Mouse (Mus musculus): ENCODE data around the gene Trpc3. TPM values are rescaled to one million over a fixed set of nuclear protein-coding genes. Genes with fewer than 3 reads are reported as not detected.
"Not testable (repeated sequence)": the region's sequence is repeated elsewhere in the genome, so short reads cannot be mapped to it uniquely, and the experiment has no call there.

The Trpc3 gene
- 7.9 and 8.8 TPM in 2 replicates for polyA plus RNA-seq (2015; fragmentation: Nextera tagmentation; extraction: Ambion mirVana)

DNA sequence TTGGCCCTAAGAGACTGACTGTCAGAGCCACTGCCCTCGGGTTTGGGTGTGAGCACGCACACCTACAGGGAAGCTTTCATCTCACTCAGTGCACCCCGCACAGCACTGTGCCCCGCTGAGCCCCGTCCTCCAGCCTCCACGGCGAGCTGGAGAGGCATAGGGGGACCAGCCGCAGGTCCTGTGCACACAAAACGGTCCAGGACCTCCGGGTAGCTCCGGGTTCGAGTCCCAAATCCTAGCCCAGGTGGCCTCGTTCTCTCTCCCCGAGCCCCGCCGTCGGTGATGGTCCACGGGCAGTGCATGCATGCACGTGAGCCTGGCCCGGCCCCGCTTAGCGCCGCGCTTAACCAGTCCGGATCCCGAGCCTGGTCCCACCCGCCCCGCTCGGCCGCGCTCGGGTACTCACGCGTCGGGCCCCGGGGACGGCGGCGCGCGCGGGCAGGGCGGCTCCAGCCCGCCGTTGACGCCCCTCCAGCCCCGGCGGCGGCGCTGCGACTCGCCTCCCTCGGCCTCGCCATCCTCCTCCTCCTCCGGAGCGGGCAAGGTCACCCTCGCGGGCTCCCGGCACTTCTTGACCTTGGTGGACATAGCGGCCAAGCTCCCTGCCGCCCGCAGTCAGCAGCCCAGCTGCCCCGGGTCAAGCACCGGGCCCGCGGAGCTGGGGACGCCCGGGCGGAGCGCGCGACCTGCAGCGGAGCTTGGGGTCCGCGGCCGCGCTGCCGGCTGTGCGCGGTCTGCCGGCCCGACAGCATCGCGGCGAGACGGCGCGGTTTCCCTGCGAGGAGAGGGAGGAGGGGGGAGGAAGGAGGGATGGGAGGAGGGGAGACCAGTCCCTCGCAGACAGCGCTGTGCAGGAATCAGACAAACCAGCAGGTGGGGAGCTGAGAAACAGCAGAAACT lies at the start of gene Trpc3:
Gene Trpc3, minus strand, starts transcription at position 776 of the 900 bp plus-strand sequence.
- peak; percentile 96 for ATAC-seq (replicated peaks)
- H3K27ac ChIP-seq = peak within 1 kb of the TSS; percentile 69
- H3K4me3 ChIP-seq = peak within 1 kb of the TSS; percentile 64
- WGBS = under 1% methylated on average over 87 of the region's 91 CpGs
- H3K4me2 ChIP-seq = peak within 1 kb of the TSS; percentile 60
- H3K4me1 ChIP-seq = peaks cover 15% of the 10 kb centered on the region
- H3K9me3 ChIP-seq = no peaks in the 10 kb centered on the region
- H3K9ac ChIP-seq = peak within 1 kb of the TSS; percentile 61
- 0 out of 2 replicates have a peak, but pooled peaks cover 2% of the 10 kb centered on the region for H3K27me3 ChIP-seq (replicated peaks)
- H3K36me3 ChIP-seq (replicated peaks) = no peaks in the 10 kb centered on the region

DNA sequence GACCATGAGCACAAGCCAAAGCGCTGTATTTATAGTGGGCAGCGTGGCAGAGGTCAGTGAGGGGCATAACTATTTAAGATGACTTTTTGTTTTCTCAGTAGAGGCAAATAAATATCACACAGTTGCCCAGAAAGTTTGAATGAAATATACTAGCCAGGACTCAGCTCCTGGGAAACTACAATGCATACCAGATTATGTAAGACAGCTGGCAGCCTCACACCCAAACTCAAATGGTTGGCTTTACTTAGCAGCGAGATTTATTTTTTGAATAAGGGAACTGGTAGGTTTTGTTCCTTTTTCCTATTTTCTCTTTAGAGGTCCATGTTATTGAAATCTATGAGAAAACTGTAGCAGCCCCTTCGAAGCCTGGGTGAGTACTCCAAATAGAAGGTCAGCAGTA lies 48.1 kb upstream of the Trpc3 start:
- no peak overlapping the region for H3K4me3 ChIP-seq
- H3K4me1 ChIP-seq = no peaks in the 10 kb centered on the region
- no peak for ATAC-seq (replicated peaks)
- no peaks in the 10 kb centered on the region for H3K9me3 ChIP-seq
- no peak overlapping the region for H3K4me2 ChIP-seq
- WGBS = 78% methylated on average over 4 of the region's 4 CpGs
- no peaks in the 10 kb centered on the region for H3K27me3 ChIP-seq (replicated peaks)
- H3K27ac ChIP-seq = no peak overlapping the region
- H3K9ac ChIP-seq = no peak overlapping the region
- no peaks in the 10 kb centered on the region for H3K36me3 ChIP-seq (replicated peaks)

DNA sequence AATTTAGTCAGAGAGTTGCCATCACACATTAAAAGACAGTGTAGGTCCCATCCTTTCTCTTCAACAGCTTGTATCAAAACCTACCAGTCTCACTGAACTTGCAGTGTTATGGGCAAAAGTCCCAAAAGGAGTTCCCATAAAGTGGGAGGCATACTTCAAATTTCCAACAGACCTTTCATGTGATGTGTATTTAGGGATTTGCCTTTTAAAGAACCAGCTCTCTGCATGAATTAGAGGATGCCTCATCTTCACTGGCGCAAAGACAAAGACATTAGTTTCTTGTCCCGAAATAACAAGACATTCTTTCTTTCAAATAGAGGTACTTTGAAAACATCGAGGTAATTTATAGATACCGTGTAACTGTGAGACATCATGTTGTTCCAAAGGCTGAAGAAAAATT lies 43.1 kb upstream of the Trpc3 start:
- Histone ChIP-seq H3K4me1 (no peaks in the 10 kb centered on the region), H3K27me3 (replicated peaks) (no peaks in the 10 kb centered on the region), H3K4me2 (no peak overlapping the region), H3K4me3 (no peak overlapping the region), H3K9ac (no peak overlapping the region), H3K9me3 (no peaks in the 10 kb centered on the region), H3K36me3 (replicated peaks) (no peaks in the 10 kb centered on the region), H3K27ac (no peak overlapping the region)
- WGBS = 94% methylated on average over 4 of the region's 4 CpGs
- no peak for ATAC-seq (replicated peaks)

DNA sequence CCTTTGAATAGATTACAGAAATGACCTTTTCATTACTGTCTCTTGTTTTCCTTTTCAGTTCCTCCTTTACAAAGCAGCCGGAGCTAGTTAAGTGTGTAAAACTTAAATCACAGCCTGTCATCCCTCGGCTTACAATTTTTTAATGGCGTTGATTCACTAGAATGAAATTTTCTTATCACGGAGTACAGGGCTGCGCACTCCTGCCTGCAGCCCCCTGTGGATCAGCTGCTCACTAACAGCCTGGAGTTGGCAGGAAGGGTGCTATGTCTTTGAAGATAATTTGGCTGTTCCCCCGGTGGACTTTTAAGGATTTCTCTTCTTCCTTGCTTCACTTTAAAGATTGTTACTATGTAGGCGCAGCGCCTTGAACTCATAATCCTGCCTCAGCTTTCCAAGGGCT lies 36.6 kb upstream of the Trpc3 start:
- Histone ChIP-seq H3K27ac (no peak overlapping the region), H3K27me3 (replicated peaks) (no peaks in the 10 kb centered on the region), H3K4me1 (no peaks in the 10 kb centered on the region), H3K36me3 (replicated peaks) (no peaks in the 10 kb centered on the region), H3K9me3 (no peaks in the 10 kb centered on the region), H3K4me3 (no peak overlapping the region), H3K9ac (no peak overlapping the region), H3K4me2 (no peak overlapping the region)
- WGBS = 62% methylated on average over 8 of the region's 8 CpGs
- ATAC-seq (replicated peaks) = no peak

DNA sequence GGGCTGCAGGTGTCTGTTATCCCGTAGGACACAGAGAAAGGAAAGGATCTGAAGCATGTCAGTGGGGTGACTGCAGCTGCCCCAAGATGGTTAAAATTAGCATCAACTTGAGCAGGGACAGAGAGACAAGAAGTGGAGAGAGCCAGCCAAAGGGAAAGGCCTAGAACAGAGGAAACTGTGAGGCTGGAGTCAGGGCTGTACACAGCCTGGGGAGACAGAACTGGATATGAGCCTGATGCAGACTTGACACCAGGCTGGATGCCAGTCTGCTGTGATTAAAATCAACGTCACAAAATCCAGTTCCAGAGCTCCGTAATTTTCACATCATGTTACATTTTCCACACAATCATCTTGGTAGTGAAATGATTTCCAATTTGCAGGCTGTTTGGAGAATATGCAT lies 31.9 kb upstream of the Trpc3 start:
- Histone ChIP-seq H3K4me2 (no peak overlapping the region), H3K4me3 (no peak overlapping the region), H3K27ac (no peak overlapping the region), H3K9ac (no peak overlapping the region), H3K36me3 (replicated peaks) (no peaks in the 10 kb centered on the region), H3K27me3 (replicated peaks) (no peaks in the 10 kb centered on the region), H3K9me3 (no peaks in the 10 kb centered on the region), H3K4me1 (no peaks in the 10 kb centered on the region)
- 77% methylated on average over 3 of the region's 3 CpGs for WGBS
- no peak for ATAC-seq (replicated peaks)

DNA sequence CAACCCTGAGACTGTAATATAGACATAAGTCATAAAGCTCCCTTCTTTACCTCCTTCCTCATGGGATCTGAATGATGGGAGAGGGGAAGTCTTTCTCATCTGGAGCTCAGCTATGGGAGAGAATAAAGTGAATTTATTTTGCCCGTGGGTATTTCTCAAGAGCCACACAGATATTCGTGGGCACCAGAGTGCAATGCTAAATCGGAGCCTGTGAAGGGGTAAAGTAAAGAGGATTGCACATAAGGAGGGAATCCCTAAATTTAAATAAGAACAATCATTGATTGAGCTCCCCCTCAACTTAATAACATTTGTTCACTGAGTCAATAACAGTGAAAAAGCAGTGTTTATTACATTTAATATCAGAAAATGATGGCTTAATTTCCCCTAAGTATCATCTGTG lies 19.6 kb upstream of the Trpc3 start:
- no peaks in the 10 kb centered on the region for H3K4me1 ChIP-seq
- 72% methylated on average over 3 of the region's 3 CpGs for WGBS
- H3K9ac ChIP-seq = no peak overlapping the region
- H3K27me3 ChIP-seq (replicated peaks) = no peaks in the 10 kb centered on the region
- H3K36me3 ChIP-seq (replicated peaks) = no peaks in the 10 kb centered on the region
- no peak for ATAC-seq (replicated peaks)
- H3K4me3 ChIP-seq = no peak overlapping the region
- H3K9me3 ChIP-seq = no peaks in the 10 kb centered on the region
- H3K27ac ChIP-seq = no peak overlapping the region
- H3K4me2 ChIP-seq = no peak overlapping the region

DNA sequence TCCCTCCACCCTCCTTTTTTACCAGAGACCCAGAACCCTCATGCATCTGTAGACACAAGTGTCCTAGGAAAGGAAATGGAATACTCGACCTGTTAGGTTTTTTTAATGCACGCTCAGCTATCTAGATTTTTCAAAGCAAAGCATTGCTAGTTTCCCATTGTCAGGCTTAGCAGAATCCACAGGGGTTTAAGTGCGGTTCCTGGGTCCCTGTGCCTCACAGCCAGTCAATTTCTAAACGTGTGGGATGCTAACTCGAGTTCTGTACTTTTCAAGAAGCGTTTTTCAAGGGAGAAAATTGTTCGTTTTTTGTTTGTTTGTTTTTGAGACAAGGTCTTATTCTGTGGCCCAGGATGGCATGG lies 304 bp upstream of the Trpc3 start:
- Histone ChIP-seq H3K27ac (peak overlapping the region; percentile 69; the same call in 1 of the 2 replicates), H3K9ac (peak overlapping the region; percentile 61; the same call in 1 of the 2 replicates), H3K36me3 (replicated peaks) (no peaks in the 10 kb centered on the region), H3K4me2 (peak overlapping the region; percentile 60), H3K4me3 (peak overlapping the region; percentile 64), H3K27me3 (replicated peaks) (0 out of 2 replicates have a peak, but pooled peaks cover 2% of the 10 kb centered on the region), H3K9me3 (no peaks in the 10 kb centered on the region), H3K4me1 (peaks cover 15% of the 10 kb centered on the region)
- ATAC-seq (replicated peaks) = no peak; the same call in 1 of the 2 replicates
- 6% methylated on average over 7 of the region's 7 CpGs for WGBS

DNA sequence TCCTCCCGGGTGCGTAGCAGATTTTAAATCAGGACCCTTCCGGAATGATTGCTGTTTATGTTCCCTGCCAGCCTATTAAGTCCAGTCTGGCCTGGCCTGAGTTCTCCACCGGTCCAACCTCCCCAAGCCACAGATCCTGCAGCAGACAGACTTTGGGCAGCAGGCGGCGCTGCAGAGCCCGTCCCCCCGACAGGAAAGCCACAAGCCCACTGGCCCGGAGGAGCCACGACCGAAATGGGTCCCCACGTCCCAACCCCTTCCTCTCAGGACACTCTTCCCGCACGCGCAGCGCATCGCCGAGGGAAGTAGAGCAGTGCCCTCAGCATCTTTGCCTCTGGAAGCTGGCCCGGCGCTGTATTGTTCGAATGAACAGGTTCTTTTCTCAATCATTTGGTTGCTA lies 1.1 kb downstream of the Trpc3 start:
- Histone ChIP-seq H3K4me3 (peak overlapping the region; percentile 64), H3K9ac (peak overlapping the region; percentile 24; the same call in 1 of the 2 replicates), H3K4me2 (peak overlapping the region; percentile 60), H3K27ac (0 out of 2 replicates have a peak overlapping the region, but pooled peaks have one; percentile 69), H3K27me3 (replicated peaks) (0 out of 2 replicates have a peak, but pooled peaks cover 2% of the 10 kb centered on the region), H3K4me1 (peaks cover 15% of the 10 kb centered on the region), H3K36me3 (replicated peaks) (no peaks in the 10 kb centered on the region), H3K9me3 (no peaks in the 10 kb centered on the region)
- WGBS = 4% methylated on average over 21 of the region's 21 CpGs
- peak; percentile 70 for ATAC-seq (replicated peaks)

DNA sequence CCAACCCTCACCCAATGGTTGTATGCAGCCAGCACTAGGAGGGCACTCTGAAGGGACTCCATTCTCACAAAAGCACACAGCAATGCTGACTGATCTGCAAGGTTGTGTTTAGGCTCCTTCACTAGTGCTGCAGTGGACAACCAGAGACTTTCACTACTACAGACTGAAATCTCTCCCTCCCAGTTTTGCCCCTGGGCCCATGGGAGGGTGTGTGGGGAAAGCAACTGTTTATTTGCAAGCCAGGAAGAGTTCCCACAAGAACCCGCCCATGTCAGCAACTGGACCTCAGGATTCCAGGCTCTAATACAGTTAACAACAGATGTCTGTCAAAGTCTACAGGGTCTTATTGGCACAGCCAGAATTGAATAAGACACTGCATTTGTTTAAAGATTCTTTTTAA lies 14.1 kb downstream of the Trpc3 start:
- Histone ChIP-seq H3K27me3 (replicated peaks) (no peaks in the 10 kb centered on the region), H3K4me1 (no peaks in the 10 kb centered on the region), H3K9me3 (no peaks in the 10 kb centered on the region), H3K4me3 (no peak overlapping the region), H3K27ac (no peak overlapping the region), H3K9ac (no peak overlapping the region), H3K4me2 (no peak overlapping the region), H3K36me3 (replicated peaks) (no peaks in the 10 kb centered on the region)
- ATAC-seq (replicated peaks) = no peak
- 77% methylated on average over 1 of the region's 1 CpGs for WGBS

DNA sequence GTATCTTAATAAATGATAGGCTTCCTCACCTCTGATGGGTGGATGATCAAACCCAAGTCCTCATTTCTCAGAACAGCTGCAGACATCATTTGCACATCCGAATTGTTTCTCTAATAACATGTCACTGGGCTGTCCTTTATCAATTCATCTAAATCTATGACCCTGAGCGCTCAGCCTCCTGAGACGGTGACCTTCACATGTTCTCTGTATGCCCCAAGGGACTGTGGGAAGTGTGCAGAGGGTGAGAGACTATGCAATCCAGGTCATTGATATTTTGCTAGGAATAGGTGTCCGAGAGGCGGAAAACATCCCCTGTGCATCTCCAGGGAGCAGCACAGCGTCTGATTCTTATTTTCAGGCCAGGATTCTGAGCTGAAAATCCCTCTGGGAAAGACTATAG lies 22.2 kb downstream of the Trpc3 start:
- no peak overlapping the region for H3K4me2 ChIP-seq
- no peak overlapping the region for H3K4me3 ChIP-seq
- H3K27ac ChIP-seq = no peak overlapping the region
- H3K27me3 ChIP-seq (replicated peaks) = no peaks in the 10 kb centered on the region
- no peaks in the 10 kb centered on the region for H3K36me3 ChIP-seq (replicated peaks)
- H3K9ac ChIP-seq = no peak overlapping the region
- no peaks in the 10 kb centered on the region for H3K4me1 ChIP-seq
- no peaks in the 10 kb centered on the region for H3K9me3 ChIP-seq
- no peak for ATAC-seq (replicated peaks)
- WGBS = 78% methylated on average over 6 of the region's 6 CpGs

DNA sequence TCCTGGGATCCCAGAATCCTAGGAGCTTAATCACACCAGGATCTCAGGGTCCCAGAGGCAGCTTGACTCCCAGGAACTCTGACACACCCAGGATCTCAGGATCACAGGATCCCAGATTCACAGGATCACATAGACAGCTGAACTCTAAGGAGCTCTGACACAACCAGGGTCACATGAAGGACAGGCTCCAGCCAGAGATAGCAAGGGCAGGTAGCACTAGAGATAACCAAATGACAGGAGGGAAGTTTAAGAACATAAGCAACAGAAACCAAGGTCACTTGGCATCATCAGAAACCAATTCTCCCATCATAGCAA lies 44.8 kb downstream of the Trpc3 start:
- not testable (repeated sequence) for H3K27ac ChIP-seq; H3K27me3 ChIP-seq (replicated peaks); H3K36me3 ChIP-seq (replicated peaks); H3K9ac ChIP-seq; H3K4me2 ChIP-seq; H3K9me3 ChIP-seq; H3K4me3 ChIP-seq; H3K4me1 ChIP-seq; ATAC-seq (replicated peaks)

DNA sequence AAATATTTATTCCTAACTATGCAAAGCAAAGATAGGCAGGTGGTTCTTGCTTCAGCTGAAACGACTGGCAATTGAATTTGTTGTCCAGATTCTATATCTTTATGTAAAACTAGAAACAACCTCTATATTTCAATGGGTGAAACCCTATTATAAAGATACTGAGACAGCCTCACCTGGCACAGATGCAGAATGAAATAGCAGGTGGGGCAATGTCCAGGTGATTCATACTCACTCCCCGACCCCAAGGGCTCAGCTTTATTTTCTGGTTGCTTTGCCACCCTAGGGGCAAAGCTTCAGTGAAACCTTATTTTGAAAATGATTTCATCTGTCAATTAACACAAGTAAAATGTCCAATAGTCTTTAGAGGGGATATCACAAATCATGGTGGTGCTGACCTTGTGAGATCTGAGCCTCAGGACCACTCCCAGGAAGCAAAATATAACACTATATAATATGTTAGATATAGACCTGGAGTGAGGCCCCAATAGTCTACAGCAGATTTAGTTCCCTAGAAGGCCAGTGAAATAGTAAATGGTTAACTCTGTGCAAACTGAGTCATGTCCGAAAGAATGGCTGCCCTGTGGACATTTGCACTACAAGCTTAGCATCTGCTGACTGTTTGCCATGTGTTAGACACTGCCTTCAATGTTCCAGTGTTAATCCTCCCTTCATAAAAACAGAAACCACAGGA lies 45.3 kb downstream of the Trpc3 start:
- Histone ChIP-seq H3K4me1 (no peaks in the 10 kb centered on the region), H3K4me3 (no peak overlapping the region), H3K4me2 (no peak overlapping the region), H3K9ac (no peak overlapping the region), H3K27ac (no peak overlapping the region), H3K9me3 (no peaks in the 10 kb centered on the region), H3K27me3 (replicated peaks) (no peaks in the 10 kb centered on the region), H3K36me3 (replicated peaks) (no peaks in the 10 kb centered on the region)
- WGBS = 87% methylated on average over 3 of the region's 3 CpGs
- no peak for ATAC-seq (replicated peaks)
